Mouse (Mus musculus) right cerebral cortex, adult 18-20 months (tissue): ENCODE data around the gene E2f2.

Experiments used
- DNase-seq: peaks from one replicate; pipeline ENCODE4 v3.0.0; 2022; ENCODE audit warnings: mixed read lengths

Gene E2f2

DNA sequence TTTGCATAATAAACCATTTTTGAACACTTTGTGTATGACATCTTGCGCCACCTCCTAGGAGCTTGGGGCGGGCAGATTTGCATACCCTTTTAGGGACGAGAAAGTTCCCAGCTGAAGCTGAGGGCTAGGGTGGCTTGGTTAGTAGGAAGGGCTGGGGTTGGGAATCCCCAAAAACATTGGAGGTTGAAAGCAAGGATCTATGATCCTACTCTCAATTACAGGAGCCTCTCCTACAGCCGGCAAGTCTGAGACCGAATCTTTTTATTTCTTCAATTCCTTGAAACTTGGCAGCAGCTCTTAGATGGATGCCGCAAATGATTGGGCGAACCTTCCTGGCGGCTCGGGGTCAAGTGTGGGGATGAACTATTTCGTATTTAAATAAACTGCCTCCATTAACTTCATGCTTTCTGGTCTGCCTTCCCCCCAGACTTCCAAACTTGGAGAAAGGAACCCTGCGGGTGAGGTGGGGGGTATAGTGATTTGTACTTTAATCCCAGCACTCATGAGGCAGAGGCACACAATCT is 26.8 kb upstream of the E2f2 start:
- no peak for DNase-seq

DNA sequence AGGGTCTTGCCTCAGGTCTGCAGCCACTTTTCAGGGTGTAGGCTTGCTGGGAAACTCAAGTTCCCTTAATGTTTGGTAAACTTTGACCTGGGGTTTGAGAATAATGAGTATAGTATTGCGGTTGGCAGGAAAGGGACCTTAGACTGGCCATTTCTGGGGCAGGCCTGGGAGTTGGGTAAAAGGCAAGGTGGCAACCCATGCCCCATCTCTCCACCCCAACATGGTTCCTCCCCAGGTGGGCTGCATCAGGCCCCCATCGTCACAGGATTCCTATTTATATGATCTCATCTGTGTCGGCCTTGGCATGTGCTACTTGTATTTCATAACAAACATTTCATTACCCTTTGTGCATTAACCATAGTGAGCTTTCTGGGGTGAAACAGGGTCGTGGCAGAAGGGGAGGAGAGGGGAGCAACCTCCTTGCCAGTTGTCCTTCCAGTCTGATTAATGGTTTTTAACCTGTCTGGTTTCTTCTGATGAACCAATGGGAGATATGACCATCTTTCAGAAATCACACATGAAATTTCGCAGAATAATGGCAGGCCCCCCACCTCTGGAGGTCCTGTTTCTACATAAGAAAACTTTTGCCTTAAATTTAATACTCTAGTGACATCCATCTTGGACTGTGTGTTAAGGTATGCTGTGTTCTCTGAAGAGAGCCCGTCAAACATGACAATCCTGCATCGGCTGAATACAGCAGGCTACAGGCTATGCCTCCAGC is 26.0 kb upstream of the E2f2 start:
- DNase-seq = no peak

DNA sequence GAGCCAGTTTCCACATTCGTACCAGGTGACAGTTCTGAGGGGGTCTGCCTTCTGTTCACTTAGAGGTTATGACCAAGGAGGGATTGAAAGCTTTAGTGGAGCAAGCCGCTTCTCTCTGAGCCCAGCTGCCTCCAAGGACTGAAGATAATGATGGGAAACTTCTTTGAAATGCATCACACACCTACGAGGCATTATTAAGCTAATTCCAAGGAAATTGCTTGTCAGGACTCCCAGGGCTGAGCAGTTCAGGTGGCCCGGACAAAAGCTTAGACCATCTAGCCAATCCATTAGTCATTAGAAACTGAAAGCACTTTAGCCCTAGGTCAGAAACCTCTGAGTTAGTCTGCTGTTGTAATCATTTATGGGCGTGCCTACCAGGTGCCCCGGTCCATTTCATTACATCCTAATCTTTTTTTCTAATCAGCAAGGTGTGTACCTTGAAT is 25.5 kb upstream of the E2f2 start:
- no peak for DNase-seq

DNA sequence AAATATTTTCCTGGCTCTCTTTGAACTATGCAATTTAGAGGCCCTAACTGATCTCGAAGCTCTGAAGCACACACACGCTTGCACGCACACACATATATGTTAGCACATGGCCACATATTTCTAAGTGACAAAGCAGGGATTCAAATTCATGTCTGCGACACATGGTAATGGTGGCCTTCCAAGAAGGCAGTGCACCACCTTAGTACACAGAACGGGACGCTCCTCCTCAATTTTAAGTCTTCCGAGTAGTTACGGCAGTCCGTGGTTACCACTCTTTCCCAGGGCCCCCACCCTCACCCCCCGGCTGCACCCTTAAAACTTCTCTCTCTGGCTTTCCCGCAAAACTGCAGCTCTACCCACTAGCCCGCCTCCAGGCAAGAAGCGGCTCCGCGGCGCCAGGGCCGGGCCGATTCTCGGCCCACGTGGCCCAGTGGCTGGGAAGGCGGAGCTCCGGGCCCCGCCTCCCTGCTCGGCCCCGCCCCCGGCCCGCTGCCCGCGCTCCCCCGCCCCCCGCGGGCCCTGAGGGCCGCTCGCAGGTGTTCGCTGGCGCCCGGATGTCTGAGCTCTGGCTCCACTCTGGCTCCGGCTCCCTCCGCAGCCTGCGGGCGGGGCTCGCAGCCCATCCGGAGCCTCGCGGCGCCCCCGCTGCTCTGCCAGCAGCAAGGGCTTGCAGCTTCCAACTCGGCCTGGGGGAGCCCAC is 24.6 kb upstream of the E2f2 start:
- peak; percentile 71 for DNase-seq

DNA sequence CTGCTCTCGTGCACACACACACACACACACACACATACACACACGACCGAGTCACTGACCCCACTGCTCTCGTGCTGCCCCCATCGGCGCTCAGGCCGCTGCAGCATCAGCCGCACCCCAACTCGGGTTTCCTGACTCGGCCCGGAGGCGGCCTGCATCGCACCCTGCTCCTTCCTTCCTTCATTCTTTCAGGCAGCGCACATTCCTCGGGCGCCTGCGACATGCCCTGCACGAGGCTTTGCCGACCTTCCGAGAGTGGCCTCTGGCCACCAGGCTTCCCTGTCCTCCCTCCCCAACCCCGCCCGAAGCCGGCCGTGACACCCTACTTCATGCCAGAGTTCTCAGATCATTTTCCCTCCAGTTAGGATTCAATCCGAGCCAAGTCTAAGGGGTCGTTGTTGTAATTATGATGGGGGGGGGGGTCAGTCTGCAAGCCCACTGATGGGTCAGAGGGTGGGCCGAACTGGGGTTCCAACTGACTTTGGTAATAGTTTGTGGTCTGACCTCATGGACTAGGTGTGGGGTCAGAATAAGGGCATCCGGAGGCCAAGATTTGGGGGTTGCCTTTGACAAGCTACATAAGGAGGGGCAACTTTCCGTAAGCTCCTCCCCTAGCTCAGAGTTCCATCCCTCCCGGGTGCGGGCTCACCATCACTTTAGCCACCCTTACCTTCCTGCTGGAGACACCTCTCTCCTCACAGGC is 23.7 kb upstream of the E2f2 start:
- no peak for DNase-seq

DNA sequence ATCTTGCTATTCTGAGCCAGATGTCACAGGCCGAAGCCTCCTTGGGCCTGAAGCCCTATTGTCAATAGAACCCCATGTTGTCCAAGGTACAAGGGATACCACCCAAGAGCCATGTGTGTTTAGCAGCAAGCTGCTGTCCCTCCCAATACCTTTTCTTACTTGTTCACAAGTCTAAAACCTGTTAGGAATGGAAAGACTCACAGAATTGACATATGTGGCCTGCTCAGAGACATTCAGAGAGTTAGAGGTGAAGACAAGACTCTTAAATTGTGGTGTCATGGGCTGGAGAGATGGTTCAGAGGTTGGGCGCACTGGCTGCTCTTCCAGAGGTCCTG is 23.2 kb upstream of the E2f2 start:
- DNase-seq = no peak

DNA sequence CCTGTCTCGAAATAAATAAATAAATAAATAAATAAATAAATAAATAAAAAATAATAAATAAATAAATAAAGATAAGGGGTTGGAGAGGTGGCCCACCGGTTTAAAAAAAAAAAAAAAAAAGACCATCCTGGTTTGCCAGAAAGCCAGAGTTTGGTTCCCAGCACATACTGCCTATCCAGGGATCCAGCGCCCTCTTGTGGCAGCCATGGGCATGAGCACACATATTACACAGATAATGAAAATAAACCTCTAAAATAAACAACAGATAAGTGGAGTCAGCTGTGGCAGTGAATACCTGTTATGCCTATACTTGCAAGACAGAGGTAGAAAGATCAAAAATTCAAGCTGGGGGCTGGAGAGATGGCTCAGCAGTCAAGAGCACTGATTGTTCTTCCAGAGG is 22.5 kb upstream of the E2f2 start:
- no peak for DNase-seq

DNA sequence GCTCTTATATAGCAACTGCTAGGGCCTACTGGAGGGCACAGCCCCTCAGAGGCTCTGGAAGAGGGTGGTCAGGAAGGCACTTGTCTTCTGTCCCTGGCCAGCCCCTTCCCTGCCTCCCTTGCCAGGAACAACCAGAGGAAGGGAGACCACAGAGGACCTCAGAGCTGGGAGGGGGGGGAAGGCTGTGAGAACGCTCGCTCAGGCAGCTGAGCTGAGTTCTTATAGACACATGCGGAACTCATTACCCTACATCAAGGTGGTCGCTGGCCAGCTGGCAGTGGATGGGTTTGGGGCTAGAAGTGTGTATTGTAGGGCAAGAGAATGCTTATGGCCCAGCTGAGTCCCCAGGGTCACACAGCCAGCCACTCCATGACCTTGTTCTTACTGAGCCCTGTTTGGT is 21.6 kb upstream of the E2f2 start:
- DNase-seq = no peak

DNA sequence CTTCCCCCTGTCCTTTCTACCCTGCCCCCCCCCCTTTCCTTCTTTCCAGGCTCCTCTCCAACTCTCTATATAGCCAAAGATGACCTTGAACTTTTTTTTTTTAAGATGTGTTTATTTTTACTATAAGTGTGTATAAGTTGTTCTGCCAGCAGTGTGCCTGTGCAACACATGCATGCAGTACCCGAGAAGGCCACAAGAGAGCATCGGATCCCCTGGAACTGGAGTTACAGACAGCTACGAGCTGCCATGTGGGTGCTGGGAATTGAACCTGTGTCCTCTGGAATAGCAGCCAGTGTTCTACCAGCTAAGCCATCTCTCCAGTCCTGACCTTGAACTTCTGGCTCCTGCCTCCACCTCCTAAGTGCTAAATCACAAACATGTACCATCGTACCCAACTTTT is 19.4 kb upstream of the E2f2 start:
- no peak for DNase-seq

DNA sequence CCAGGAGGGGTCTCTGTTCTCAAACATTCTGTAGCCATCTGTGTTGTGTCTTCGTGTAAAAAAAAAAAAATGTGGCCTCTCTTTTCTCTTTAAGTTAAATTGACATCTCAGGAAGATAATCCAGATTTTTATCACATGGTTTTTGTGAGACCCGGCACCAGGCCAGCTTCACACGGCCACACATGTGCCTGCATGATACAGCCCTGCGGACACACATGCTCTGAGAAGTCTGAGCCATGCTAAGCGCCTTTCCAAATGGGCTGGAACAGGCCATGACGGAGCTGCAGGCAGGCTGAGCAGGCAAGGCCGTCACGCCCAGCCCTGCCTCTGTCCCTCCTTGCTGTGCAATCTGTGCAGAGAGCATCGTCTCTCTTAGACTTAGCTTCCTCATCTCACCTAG is 17.7 kb upstream of the E2f2 start:
- DNase-seq = no peak

DNA sequence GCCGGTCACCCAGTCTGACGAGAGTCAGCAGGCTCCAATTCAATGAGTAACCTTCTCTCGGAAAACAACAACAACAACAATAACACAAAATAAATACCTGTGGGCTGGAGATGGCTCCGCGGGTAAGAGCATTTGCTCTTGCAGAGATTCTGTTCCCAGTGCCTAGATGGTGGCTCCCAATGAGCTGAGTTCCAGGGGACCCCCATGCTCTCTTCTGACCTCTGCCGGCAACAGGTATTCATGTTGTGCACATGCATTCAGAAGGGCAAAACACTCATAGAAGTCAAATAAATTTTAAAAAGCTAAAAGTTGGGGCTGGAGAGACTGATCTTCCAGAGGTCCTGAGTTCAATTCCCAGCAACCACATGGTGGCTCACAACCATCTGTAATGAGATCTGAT is 13.7 kb upstream of the E2f2 start:
- DNase-seq = no peak

DNA sequence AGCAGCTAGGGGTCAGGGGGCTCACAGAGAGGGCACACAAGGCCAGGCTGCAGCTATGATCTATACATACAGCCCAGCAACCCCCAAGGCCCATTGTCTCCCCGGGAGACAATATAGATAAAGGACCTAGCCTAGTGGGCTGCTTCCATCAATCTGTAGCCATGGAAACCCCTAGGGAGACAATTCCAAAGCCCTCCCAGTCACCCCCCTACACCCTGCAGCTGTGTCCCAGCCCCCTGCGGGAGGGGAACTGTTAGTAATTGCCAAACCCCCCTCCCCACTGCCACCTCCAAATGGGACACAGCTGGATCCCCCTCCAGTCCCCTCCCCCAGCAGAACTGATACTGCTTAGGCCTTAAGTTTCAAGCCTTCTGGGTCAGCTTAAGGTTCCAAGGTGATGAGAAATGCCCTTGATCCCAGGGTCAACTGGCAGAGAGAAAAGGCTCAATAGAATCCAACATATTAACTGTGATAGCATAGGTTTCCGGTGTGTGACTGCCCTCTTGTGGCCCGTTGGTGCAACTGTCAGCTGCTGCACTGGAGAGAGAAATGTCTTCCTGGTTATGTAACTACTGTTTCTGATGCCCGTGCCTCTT is 12.3 kb upstream of the E2f2 start:
- DNase-seq = peak; percentile 71

DNA sequence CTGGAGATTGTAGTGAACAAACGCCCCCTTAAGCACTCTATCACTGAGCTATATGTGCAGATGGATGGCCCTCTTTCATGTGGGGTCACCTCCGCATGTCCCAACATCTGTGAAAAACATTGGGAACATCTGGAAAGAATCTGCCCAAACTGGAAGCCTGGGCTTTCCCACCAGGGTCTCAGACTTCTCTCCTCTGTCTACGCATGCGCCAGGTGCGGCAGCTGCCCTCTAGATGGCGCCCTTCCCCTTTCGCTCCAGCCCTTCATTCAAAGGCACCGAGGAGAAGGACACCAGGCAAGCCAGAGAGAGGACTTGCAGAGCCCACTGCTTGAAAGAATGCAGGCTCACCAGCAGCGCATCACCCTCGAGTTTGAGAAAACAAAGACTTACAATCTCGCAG is 8.7 kb upstream of the E2f2 start:
- peak; percentile 76 for DNase-seq

DNA sequence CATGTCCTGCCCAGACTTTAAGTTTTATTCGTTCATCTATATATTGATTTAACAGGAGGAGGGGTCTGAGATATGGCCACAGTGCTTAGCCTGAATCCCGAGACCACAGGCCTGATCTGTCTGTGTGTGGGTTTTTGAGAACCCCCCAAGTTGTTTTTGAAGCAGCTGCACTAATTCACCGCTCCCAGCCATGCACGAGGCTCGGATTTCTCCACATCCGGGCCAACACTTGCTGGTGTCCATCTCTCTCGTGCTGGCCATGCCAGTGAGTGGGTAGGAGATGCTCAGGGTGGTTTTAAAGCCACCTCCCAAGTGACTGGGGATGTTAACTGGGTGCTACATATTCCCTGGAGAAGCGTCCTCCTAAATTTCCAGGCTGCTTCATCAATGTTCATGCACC is 7.2 kb upstream of the E2f2 start:
- DNase-seq = no peak

DNA sequence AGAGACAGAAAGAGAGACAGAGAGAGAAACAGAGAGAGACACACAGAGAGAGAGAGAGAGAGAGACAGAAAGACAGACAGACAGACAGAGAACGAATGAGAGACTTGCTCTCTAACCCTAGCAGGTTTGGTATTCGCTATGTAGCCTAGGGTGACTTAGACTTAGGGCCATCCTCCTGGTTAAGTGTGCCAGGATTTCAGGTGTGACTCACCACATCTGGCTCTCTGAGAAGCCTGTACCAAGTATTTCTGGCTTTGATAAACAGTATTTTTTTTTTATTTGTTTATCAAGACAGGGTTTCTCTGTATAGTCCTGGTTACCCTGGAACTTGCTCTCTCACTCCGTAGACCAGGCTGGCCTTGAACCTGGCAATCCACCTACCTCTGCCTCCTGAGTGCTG is 4.5 kb upstream of the E2f2 start:
- no peak for DNase-seq

DNA sequence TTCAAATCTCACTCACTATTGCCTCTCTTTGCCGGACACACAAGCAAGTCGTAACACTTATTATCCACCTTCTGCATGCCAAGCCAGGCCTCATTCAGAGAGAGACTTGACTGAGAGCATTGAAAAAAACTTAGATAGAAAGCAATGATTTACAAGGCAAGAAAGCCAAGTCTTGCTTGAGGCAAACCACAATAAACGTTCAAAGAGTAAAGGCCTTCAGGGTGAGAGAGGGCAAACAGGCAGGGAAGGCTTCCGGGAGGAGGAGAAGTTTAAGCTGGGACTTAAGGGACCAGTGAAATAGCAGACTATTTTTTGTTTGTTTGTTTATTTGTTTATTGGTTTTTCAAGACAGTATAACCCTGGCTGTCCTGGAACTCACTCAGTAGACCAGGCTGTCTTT is 1.8 kb upstream of the E2f2 start:
- DNase-seq = no peak

DNA sequence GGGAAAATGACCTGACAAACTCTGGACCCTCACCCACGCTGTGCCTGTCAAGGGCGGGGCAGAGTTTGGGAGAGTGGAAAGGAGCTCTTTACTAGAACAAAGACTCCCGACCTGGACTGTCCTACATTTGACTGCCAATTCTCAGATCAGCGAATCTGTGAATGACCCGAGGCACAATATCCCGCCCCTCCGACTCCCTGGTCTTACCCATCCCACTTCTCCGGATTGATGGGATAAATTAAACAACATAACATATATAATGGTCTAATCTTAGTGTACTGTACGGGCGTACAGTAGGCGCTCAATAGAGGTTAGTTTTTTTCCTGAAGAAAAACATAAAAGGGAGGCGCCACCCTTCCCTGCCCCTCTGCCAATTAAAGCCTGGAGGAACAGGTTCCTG is 739 bp upstream of the E2f2 start:
- no peak for DNase-seq

DNA sequence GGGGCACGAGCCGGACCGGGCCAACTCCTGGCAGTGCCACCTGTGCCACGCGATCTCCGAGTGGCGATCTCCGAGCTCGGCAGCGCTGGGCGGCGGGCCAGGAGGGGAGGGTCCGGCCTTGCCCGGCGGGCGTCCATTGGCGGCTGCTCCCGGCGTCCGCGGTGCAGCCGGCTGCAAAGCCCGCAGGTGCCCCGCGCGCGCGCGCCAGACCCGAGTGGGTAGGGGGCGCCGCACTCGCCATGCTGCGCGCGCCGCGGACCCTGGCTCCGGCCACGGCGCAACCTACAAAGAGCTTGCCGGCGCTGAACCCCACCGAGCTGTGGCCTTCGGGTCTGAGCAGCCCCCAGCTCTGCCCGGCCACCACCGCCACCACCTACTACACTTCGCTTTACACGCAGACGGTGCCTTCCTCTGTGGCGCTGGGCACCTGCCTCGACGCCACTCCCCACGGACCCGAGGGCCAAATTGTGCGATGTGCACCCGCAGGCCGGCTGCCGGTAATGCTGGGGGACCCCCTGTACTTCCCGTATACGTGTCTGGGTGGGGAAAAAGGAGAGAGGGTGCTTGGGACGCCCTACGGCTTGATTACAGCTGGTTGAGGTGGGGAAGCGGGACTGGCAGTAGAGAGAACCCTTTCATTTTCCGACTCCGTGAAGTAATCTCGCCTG is 482 bp downstream of the E2f2 start:
- DNase-seq = no peak

DNA sequence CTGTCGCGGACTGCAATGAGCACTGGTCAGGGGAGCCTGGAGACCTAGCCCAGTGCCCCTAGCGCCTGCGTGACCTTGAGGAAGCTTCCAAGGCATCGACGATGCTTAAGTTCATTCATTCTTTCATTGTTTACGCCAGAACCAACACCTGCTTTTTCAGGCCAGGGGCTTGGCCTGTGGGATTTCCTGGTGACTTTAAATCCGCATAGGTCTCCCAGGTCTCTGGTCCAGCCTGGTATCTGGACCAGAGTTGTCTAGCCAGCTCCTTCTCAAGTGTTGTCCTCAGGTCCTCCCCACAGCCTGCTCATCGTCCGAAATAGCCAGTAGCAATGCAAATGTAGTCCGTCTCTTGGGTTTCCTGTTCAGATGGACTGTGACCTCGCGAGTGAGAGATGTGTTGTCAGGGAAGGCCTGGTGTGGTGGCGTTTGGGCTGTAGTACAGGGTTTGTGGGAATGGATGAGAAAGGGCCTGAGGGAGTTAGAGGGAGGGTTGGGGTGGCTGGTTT is 1.1 kb downstream of the E2f2 start:
- no peak for DNase-seq

DNA sequence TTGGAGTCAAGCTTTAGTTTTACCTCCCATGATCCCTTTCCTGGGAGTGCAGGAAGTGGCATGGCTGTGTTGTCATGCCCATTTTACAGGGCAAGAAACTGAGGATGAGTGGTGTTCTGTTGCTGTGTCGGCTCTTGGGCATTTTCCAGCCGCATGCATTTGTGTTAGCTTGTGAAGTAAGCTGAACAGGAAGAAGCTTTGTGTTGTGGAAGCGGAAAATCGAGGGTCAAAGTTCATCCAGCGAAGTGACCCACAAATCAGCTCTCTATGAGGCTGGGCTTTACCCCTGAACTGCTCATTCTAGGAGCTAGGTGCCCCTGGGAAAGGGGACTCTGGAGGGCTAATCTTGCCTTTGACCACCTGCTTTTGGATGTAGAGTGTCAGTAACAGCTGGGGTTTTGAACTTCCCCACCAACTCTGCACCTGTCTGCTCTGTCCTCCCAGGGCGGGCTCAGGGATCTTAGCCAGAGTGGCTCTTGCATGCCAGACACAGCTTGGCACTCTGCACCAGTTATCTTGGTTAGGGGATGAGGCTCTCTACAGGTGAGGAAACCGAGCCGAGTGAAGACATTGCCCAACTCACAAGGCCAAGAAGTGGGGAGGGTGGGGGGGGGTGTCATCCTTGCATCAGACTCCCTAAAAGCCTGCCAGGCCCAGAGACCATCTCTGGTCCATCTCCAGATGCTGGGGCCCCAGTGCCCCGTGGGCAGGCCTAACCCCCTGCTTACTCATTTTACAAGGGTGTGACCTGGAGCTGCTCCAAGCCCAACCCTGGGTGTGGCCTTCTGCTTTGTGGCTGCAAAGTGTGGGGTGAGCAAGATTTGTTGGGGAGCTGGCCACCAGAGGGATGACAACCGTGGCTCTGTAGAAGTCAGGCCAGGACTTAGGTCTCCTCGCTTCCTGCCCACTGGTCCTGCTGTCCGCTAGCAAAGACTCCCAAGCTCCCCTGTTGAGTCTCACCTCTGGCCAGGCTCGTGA is 2.3 kb downstream of the E2f2 start:
- DNase-seq = no peak

DNA sequence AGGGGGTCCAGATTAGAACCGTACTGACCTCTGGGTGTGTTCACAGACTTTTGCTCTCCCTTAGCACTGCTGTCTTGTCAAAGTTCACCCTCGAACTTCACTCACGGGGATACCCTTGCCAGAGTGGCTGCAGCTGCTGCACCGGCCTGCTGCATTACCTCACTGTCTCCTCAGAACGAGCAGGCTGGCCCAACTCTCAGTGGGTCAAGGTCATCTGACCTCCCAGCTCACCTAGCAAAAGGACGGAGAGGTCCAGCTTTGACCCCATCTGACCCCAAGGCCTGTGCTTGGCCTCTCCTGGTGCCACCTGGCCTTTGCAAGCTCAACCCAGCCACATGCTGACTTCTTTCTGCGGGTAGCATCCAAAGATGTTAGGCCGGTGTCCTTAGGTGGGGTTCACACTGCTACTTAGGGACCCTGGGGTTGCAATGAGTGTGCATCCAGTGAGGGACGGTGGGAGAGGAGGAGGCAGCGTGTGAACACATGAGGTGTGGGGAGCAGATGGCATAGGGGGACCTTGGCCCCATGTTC is 3.9 kb downstream of the E2f2 start:
- DNase-seq = no peak
